Mouse (Mus musculus): ENCODE measurements around the gene Supt5.
"Not testable (repeated sequence)": the region's sequence is repeated elsewhere in the genome, so short reads cannot be mapped to it uniquely, and the experiment has no call there.

Supt5 gene

GRCm38 (mm10) chr7:28338108-28338998, at the start of gene Supt5:
TSS of gene Supt5 (minus strand) at chr7:28338746.
- peak; percentile 99 for DNase-seq (ENCODE audit: low read depth)

GRCm38 (mm10) chr7:28387384-28387783, 48.8 kb upstream of the Supt5 start:
- DNase-seq (ENCODE audit: low read depth): not testable (repeated sequence)

- not testable (repeated sequence) for DNase-seq (ENCODE audit: low read depth)
These were observed 48.3 kb upstream of the Supt5 start for GRCm38 (mm10) chr7:28386877-28387276.

- peak; percentile 95 for DNase-seq (ENCODE audit: low read depth)
These were observed 47.9 kb upstream of the Supt5 start for GRCm38 (mm10) chr7:28386462-28386861.

- peak; percentile 89 for DNase-seq (ENCODE audit: low read depth)
These were observed 47.5 kb upstream of the Supt5 start for GRCm38 (mm10) chr7:28386007-28386406.

GRCm38 (mm10) chr7:28385196-28385595, 46.6 kb upstream of the Supt5 start:
- DNase-seq (ENCODE audit: low read depth): no peak

GRCm38 (mm10) chr7:28384162-28384561, 45.6 kb upstream of the Supt5 start:
- no peak for DNase-seq (ENCODE audit: low read depth)

GRCm38 (mm10) chr7:28383606-28384005, 45.1 kb upstream of the Supt5 start:
- DNase-seq (ENCODE audit: low read depth): no peak

GRCm38 (mm10) chr7:28382981-28383396, 44.4 kb upstream of the Supt5 start:
- DNase-seq (ENCODE audit: low read depth): peak; percentile 100

- DNase-seq (ENCODE audit: low read depth): no peak
These were observed 43.9 kb upstream of the Supt5 start for GRCm38 (mm10) chr7:28382347-28382951.

- DNase-seq (ENCODE audit: low read depth): peak; percentile 95
These were observed 43.4 kb upstream of the Supt5 start for GRCm38 (mm10) chr7:28381938-28382337.

GRCm38 (mm10) chr7:28381017-28381790, 42.7 kb upstream of the Supt5 start:
- DNase-seq (ENCODE audit: low read depth): peak; percentile 96

GRCm38 (mm10) chr7:28380237-28381016, 41.9 kb upstream of the Supt5 start, which contains the start of gene Zfp36:
TSS of gene Zfp36 (minus strand) at chr7:28380253.
- DNase-seq (ENCODE audit: low read depth): no peak

GRCm38 (mm10) chr7:28378769-28379651, 40.5 kb upstream of the Supt5 start:
- DNase-seq (ENCODE audit: low read depth): peak; percentile 96

- DNase-seq (ENCODE audit: low read depth): peak; percentile 70
These were observed 39.6 kb upstream of the Supt5 start for GRCm38 (mm10) chr7:28378066-28378690.

GRCm38 (mm10) chr7:28377190-28378065, 38.9 kb upstream of the Supt5 start:
- DNase-seq (ENCODE audit: low read depth): no peak

- DNase-seq (ENCODE audit: low read depth): peak; percentile 81
These were observed 37.6 kb upstream of the Supt5 start for GRCm38 (mm10) chr7:28376011-28376771.
